Mouse (Mus musculus): ENCODE results near the gene Rpn1. TPM values are rescaled to one million over a fixed set of nuclear protein-coding genes. Genes with fewer than 3 reads are reported as not detected.

Gene Rpn1
- polyA plus RNA-seq, 1 experiment from 2014 or later: 340 TPM

DNA sequence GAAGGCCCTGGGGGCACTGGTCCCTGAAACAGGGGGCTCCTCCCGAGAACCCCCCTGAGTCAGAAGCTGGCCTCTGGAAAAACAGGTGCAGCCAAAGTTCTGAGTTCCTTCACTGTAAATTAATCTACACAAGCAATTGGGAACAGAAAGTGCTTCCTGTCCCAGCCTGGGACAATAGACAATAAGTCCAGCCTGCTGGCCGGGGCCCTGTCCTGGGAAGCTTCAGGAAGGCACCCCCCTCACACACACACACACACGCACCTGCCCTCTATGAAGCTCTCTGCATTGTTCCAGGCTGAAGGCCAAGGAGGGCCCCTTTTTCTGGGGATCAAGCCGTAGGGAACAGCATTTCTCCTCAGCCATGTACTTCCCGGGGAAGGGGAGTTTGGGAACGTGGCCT, 49.6 kb downstream of the Rpn1 start:
- Histone ChIP-seq H3K36me3 (no peaks in the 10 kb centered on the region), H3K27ac (no peak overlapping the region), H3K9me3 (replicated peaks) (no peaks in the 10 kb centered on the region), H3K4me1 (peaks cover 32% of the 10 kb centered on the region), H3K27me3 (ENCODE audit: low read depth, poor library complexity, severe bottlenecking) (peaks cover 66% of the 10 kb centered on the region), H3K4me3 (no peak overlapping the region)
- 88% methylated on average over 6 of the region's 6 CpGs for WGBS
- DNase-seq (ENCODE audit: low spot score): no peak

DNA sequence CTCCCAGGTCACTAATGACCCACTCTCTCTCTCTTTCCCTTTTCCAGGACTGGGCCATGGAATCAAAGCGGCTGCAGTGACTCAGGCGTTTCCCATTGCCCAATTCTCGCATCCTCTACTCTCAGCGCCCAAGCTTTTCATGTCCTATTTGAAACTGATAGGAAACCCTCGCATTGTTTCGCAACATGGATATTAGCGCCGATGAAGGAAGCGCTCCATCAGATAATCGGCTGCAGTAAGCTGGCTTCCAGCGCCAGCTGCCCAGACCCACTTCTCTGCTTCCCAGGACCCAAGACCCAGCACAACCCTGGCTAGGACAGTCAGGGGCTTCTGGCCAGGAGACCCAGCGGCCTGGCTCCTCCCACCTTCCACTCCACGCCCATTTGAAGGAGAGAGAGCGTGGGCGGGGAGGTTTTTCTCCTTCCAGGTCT, 51.9 kb downstream of the Rpn1 start:
- peaks cover 54% of the 10 kb centered on the region for H3K27me3 ChIP-seq (ENCODE audit: low read depth, poor library complexity, severe bottlenecking)
- 39% methylated on average over 15 of the region's 15 CpGs for WGBS
- no peak for DNase-seq (ENCODE audit: low spot score)
- peaks cover 43% of the 10 kb centered on the region for H3K4me1 ChIP-seq
- H3K4me3 ChIP-seq: peak overlapping the region; percentile 33
- no peaks in the 10 kb centered on the region for H3K36me3 ChIP-seq
- H3K27ac ChIP-seq: peak overlapping the region; percentile 27
- H3K9me3 ChIP-seq (replicated peaks): no peaks in the 10 kb centered on the region

DNA sequence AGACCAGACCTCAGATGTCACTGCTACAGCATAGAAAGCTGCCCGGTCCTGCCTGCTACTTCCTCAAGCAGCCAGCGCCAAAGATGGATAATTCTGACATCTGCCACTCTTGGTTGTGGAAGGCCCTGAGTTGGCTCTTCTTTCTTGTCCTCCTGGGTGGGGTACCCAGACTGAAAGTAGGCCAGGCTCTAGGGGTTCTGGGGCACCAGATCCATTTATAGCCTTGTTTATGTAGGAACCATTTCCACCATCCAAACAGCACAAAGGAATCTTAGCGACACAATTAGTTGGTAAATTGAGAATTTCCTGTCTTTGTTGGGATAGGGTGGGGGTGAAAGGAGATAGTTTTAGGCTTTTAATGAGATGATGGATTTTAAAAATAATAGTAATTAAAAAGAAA, 54.2 kb downstream of the Rpn1 start:
- no peak for DNase-seq (ENCODE audit: low spot score)
- H3K27me3 ChIP-seq (ENCODE audit: low read depth, poor library complexity, severe bottlenecking): peaks cover 39% of the 10 kb centered on the region
- 89% methylated on average over 3 of the region's 3 CpGs for WGBS
- H3K4me3 ChIP-seq: no peak overlapping the region
- H3K4me1 ChIP-seq: peaks cover 36% of the 10 kb centered on the region
- no peaks in the 10 kb centered on the region for H3K9me3 ChIP-seq (replicated peaks)
- H3K36me3 ChIP-seq: no peaks in the 10 kb centered on the region
- no peak overlapping the region for H3K27ac ChIP-seq

DNA sequence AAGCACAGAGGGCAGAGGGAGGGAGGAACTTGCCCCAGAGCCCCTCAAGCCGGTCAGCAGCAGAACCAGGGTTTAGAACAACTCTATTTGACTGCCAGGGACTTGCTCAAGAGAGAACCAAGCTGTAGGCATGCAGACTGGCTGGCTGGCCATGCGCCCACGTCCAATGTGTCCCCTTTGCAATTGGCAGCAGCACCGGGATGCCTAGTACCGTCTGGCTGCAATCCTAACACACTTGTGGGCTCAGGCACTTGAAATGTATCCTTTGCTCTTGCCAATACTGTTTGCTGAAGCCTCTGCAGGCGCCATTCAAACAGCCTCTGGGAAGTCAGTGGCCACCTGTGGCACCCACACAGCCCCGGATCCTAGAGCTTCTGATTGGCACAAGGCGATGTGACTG, 56.0 kb downstream of the Rpn1 start:
- Histone ChIP-seq H3K36me3 (no peaks in the 10 kb centered on the region), H3K4me1 (peaks cover 30% of the 10 kb centered on the region), H3K4me3 (no peak overlapping the region), H3K27ac (no peak overlapping the region), H3K9me3 (replicated peaks) (no peaks in the 10 kb centered on the region), H3K27me3 (ENCODE audit: low read depth, poor library complexity, severe bottlenecking) (peaks cover 28% of the 10 kb centered on the region)
- WGBS: 76% methylated on average over 8 of the region's 8 CpGs
- no peak for DNase-seq (ENCODE audit: low spot score)

DNA sequence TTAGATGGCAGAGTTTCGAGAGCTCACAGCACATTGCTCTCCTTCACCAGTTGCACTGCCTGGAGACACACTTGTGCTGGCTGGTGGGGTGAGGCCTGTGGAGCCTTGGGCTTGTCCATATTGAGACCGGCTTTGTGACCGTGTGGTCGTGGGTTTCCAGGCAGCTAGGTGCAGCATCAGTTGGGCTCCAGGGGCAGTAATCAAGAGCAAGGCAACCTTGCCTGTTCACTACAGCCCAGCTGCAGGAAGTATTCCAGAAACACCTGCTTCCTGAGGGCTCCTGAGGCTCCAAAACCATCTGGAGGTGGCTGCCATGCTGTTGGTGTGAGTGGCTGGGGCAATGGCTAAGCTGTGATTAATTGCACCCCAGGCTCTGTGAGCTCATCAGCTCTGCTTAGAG, 61.5 kb downstream of the Rpn1 start:
- H3K9me3 ChIP-seq (replicated peaks): no peaks in the 10 kb centered on the region
- H3K4me3 ChIP-seq: no peak overlapping the region
- no peak overlapping the region for H3K27ac ChIP-seq
- no peaks in the 10 kb centered on the region for H3K27me3 ChIP-seq (ENCODE audit: low read depth, poor library complexity, severe bottlenecking)
- no peaks in the 10 kb centered on the region for H3K36me3 ChIP-seq
- peaks cover 22% of the 10 kb centered on the region for H3K4me1 ChIP-seq
- DNase-seq (ENCODE audit: low spot score): no peak
- 80% methylated on average over 4 of the region's 4 CpGs for WGBS

DNA sequence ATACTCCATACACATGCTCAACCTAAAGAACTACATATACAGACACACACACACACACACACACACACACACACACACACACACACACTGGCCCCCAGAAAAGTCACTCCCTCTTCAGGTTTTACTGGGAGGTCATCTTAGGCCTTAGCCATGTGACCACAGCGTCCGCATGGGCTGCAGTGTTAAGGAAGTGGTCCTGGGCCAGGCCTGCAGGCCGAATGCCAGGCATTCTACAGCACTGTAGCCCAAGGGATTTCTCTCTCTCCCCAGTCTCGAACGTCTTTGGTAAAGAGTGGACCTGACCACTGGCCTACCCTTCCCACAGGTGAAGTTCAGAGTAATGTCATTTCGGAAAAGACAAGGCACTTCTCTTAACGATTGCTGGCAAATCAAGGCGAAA, 62.3 kb downstream of the Rpn1 start:
- H3K27ac ChIP-seq: 0 out of 2 replicates have a peak overlapping the region, but pooled peaks have one; percentile 11
- no peak for DNase-seq (ENCODE audit: low spot score)

DNA sequence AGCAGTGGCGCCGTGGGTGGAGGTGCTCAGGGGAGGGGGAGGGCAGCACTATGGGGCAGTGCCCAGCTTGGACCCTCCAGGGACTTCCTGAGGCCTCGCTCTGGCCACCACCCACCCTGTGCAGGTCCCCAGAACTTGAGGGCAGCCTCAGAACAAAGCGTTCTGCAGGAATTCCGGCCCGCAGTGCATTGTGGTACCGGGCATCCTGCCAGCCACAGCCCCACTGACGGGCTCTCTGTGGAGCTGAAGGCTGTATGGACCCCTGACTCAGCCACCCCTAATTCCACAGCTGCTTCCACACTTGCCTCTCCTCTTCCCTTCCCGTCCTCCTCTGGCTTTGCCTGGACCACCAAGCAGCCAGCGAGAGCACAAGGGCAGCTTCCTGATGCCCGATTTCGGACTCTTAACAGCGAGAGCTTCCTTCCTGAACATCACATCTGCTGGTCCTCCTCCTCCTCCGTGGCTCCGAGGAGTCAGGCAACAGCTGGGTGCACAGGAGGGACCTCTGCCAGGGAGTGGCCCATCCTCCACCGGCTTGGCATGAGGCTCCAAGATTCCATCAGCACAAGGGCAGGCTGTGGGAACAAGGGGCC, 63.2 kb downstream of the Rpn1 start:
- Histone ChIP-seq H3K4me3 (no peak overlapping the region), H3K27me3 (ENCODE audit: low read depth, poor library complexity, severe bottlenecking) (no peaks in the 10 kb centered on the region), H3K4me1 (peaks cover 22% of the 10 kb centered on the region), H3K27ac (peak overlapping the region; percentile 30; the same call in 1 of the 2 replicates), H3K9me3 (replicated peaks) (no peaks in the 10 kb centered on the region), H3K36me3 (no peaks in the 10 kb centered on the region)
- 81% methylated on average over 16 of the region's 16 CpGs for WGBS
- no peak for DNase-seq (ENCODE audit: low spot score)

More for the DNA sequence above, 62.3 kb downstream of the Rpn1 start:
- no peaks in the 10 kb centered on the region for H3K9me3 ChIP-seq (replicated peaks)
- 80% methylated on average over 8 of the region's 8 CpGs for WGBS
- no peaks in the 10 kb centered on the region for H3K36me3 ChIP-seq
- H3K4me3 ChIP-seq: no peak overlapping the region
- H3K4me1 ChIP-seq: peaks cover 18% of the 10 kb centered on the region
- no peaks in the 10 kb centered on the region for H3K27me3 ChIP-seq (ENCODE audit: low read depth, poor library complexity, severe bottlenecking)

DNA sequence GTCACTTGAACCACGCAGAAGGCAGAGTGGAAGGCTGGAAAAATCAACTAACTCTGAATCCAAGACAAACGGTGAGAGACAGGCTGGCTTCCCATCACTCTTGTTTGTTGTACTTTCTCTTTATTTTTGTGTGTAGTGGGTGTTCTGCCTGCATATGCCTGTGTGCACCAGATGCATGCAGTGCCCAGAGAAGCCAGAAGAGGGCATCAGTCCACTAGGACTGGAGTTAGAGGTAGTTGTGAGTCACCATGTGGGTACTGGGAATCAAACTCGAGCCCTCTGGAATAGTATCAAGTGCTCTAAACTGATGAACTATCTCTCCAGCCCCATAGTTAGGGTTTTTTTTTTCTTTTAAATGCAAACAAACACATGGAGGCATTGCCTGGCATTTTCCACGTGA, 67.1 kb downstream of the Rpn1 start:
- no peak overlapping the region for H3K27ac ChIP-seq
- no peak overlapping the region for H3K4me3 ChIP-seq
- no peak for DNase-seq (ENCODE audit: low spot score)
- 81% methylated on average over 4 of the region's 4 CpGs for WGBS
- H3K36me3 ChIP-seq: no peaks in the 10 kb centered on the region
- H3K4me1 ChIP-seq: peaks cover 16% of the 10 kb centered on the region
- no peaks in the 10 kb centered on the region for H3K9me3 ChIP-seq (replicated peaks)
- no peaks in the 10 kb centered on the region for H3K27me3 ChIP-seq (ENCODE audit: low read depth, poor library complexity, severe bottlenecking)

DNA sequence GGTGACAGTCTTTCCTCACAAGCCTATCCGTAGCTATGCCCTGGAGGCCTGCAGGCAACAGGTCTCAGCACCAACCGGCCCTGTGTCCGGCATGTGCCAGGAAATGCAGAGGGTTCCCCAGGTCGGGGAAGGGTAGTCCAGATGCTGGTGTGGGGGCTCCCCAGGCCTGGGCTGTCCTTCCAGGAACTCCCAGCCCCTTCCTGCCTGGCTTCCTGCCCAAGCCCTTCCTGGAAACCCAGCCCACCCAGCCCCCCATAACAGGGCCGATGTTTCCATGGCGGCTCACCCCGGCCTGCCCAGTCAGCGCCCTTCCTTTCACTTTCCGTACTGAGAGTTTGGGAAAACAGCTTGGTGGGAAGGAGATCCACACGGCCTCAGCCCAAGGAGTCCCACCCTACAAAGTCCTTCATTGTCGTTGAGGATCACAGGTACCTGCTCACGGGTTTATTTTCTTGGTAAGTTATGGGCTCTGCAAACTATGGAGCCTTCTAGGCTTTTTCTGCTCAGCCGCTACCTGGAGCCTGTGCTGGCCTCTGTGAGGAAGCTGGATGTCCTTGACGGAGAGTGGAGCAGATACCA, 67.9 kb downstream of the Rpn1 start:
- no peaks in the 10 kb centered on the region for H3K36me3 ChIP-seq
- WGBS: 88% methylated on average over 14 of the region's 14 CpGs
- H3K4me3 ChIP-seq: no peak overlapping the region
- no peak for DNase-seq (ENCODE audit: low spot score)
- H3K9me3 ChIP-seq (replicated peaks): no peaks in the 10 kb centered on the region
- peak overlapping the region; percentile 42; the same call in 1 of the 2 replicates for H3K27ac ChIP-seq
- H3K27me3 ChIP-seq (ENCODE audit: low read depth, poor library complexity, severe bottlenecking): no peaks in the 10 kb centered on the region
- H3K4me1 ChIP-seq: peaks cover 8% of the 10 kb centered on the region

DNA sequence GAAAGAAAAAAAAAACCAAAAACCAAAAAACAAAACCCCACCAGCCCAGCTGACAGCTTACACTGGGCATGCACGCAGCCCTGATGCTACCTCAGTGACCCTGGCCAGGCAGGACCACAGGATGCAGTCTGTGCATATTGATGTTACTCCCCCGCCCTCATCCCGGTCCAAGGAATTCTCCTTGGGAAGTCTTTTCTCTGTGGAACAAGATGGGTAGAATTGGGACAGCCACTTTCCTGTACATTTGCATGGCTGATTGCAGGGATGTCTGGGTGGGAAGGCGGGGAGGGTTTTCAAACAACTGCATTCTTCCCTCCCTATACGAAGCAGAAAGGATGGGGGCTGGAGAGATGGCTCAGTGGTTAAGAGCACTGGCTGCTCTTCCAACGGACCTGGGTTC, 68.7 kb downstream of the Rpn1 start:
- no peaks in the 10 kb centered on the region for H3K27me3 ChIP-seq (ENCODE audit: low read depth, poor library complexity, severe bottlenecking)
- no peak overlapping the region for H3K27ac ChIP-seq
- H3K4me3 ChIP-seq: no peak overlapping the region
- no peaks in the 10 kb centered on the region for H3K36me3 ChIP-seq
- H3K4me1 ChIP-seq: 0 out of 2 replicates have a peak, but pooled peaks cover 5% of the 10 kb centered on the region
- H3K9me3 ChIP-seq (replicated peaks): no peaks in the 10 kb centered on the region
- WGBS: 74% methylated on average over 6 of the region's 6 CpGs
- no peak for DNase-seq (ENCODE audit: low spot score)

Small RNA genes within 50 kb of the gene (microRNA-seq; reads per million reads assigned to microRNA genes)
- not detected for gene Mir6376

Other genes with a start within 250 kb of the Rpn1 start
- 2.7 and 3.6 TPM in 2 replicates for gene Gm45140, start 248.7 kb upstream of the Rpn1 start, polyA plus RNA-seq (2016; fragmentation: Nextera tagmentation; extraction: Ambion mirVana)
- gene Isy1, start 245.7 kb upstream of the Rpn1 start, polyA plus RNA-seq (2016; fragmentation: Nextera tagmentation; extraction: Ambion mirVana): 68.8 and 74.0 TPM in 2 replicates
- gene Cnbp, start 233.4 kb upstream of the Rpn1 start, polyA plus RNA-seq (2016; fragmentation: Nextera tagmentation; extraction: Ambion mirVana): 1,415 and 1,701 TPM in 2 replicates
- 153 and 174 TPM in 2 replicates for gene Copg1, start 196.7 kb upstream of the Rpn1 start, polyA plus RNA-seq (2016; fragmentation: Nextera tagmentation; extraction: Ambion mirVana)
- gene Hmces, start 170.5 kb upstream of the Rpn1 start, polyA plus RNA-seq (2016; fragmentation: Nextera tagmentation; extraction: Ambion mirVana): 72.7 and 81.9 TPM in 2 replicates
- 40.2 and 46.3 TPM in 2 replicates for gene H1fx, start 102.8 kb upstream of the Rpn1 start, polyA plus RNA-seq (2016; fragmentation: Nextera tagmentation; extraction: Ambion mirVana)
- 206 and 208 TPM in 2 replicates for gene Rab7, start 39.2 kb upstream of the Rpn1 start, polyA plus RNA-seq (2016; fragmentation: Nextera tagmentation; extraction: Ambion mirVana)
- 6.8 and 9.0 TPM in 2 replicates for gene Gata2, start 109.4 kb downstream of the Rpn1 start, polyA plus RNA-seq (2016; fragmentation: Nextera tagmentation; extraction: Ambion mirVana)
- gene Dnajb8, start 137.8 kb downstream of the Rpn1 start, polyA plus RNA-seq (2016; fragmentation: Nextera tagmentation; extraction: Ambion mirVana): not detected in 2 replicates